Mouse (Mus musculus): ENCODE data around the gene Trim2.
A peak's percentile ranks its signal among the peaks of the same experiment; 100 is the strongest.

Trim2 gene

DNA sequence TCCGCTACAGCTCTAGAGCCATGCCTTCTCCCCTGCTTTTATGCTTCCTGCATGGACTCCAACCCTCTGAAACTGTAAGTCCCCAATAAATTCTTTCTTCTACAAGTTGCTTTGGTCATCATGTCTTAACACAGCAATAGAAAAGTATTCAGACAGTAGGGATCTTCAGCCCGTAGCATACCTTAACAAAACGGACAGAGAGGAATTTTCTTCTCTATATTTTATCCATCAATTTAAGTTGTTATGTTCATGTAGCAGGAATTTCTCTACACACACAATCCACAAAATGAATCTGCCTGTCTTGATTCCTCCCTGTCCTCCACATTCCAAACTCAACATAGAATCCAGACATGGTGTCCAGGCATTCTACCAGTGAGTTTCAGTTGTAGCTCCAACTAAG, at the start of gene Trim2:
TSS of gene Trim2 (minus strand) at position 101 of the 400 bp plus-strand sequence.
- no peak for DNase-seq (ENCODE audit: low read depth, low spot score)

DNA sequence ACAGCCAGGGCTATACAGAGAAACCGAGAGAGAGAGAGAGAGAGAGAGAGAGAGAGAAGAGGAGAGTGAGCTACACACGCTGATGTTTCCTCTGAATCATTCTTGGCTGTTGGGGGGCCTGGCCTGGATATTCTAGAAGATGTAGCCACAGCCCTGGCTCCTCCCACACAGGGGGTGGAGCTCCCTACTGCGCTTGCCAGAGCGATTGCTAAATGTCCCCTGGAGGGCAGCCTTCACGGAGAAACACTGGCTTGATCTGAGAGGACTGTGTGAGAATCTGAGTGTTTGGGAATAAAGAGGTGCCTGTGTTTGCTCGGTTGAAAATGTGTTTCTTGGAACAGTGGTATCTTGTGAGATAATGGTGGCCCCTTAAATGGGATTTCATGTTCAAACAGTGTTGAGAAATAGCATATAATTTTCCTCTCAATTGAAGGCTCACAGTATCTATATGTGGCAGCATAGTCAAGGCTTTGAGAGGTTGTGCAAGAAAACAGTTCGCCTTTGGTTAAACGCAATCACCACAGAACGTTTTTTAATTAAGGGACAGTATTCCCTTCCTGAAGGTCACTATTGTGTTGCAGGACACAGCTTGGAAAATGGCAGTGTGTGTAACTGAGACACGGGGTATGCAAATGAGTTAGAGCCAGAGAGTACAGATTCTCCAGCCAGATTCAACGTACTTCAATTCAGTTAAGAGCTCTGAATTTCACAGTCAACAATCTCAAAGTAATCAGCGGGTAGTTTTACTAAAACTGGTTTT, 49.4 kb upstream of the Trim2 start:
- DNase-seq (ENCODE audit: low read depth, low spot score) = peak; percentile 24

DNA sequence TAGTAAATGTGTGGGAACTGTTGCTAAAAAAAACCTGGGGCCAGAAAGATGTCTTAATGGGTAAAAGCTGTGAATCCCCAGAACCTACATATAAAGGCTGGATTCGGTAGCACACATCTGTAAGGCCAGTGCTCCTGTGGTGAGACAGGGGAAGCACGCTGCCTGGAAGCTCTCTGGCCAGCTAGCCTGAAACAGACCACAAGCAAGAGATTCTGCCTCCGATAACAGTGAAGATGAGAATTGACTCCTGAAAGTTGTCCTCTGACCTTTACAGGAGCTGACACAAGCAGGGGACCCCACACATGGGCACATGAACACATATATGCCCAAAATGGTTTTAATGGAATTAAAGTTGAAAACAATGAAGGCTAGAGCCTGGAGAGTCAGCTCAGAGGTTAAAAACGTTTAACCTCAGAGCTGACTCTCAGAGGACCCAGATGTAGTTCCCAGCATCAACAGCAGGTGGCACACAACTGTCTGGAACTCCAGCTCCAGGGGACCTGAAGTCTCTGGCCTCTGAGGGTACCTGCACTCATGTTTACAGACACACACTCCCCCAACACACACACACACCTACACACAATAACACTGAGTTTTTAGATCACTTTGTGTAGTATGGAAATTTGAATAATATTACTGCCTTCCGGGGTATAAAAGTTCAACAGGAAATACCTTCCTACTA, 45.8 kb upstream of the Trim2 start:
- DNase-seq (ENCODE audit: low read depth, low spot score) = peak; percentile 56

DNA sequence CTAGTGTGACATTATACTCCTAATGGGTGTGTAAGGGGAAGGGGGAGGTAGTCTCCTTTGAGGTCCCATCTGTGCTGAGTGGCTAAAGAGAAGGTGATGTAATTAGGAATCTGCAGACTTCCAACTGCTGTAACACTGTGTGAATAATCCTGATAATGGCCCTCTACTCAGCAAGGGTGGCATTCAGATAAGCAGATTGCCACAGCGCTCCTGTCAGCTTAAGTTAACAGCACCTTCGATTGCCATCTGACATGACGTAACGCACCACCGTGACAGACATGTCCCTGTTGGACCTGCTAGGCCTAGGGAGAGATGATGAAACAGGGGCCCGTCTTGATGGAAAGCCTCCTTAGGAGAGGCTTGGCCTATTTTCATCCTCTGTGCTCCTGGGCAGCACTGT, 43.6 kb upstream of the Trim2 start:
- DNase-seq (ENCODE audit: low read depth, low spot score) = peak; percentile 38

DNA sequence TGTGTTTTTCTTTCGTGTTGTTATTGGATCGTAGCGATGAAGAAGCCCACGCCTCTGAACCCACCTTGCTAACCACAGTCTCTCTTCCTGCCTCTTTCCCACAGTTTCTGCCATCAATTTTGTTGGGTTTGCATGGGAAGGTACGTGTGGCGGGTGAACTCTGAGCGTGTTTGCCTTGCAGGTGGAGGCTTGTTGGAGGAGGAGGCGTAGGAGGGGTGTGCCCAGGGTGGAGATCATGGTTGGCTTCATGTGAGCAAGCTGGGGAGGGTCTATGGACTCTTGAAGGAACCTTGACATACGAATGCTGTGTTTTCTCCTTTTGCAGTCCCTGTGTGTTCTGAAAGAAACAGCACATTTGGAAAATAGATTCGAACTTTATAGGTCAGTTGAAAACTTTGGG, 43.1 kb upstream of the Trim2 start:
- DNase-seq (ENCODE audit: low read depth, low spot score) = no peak

DNA sequence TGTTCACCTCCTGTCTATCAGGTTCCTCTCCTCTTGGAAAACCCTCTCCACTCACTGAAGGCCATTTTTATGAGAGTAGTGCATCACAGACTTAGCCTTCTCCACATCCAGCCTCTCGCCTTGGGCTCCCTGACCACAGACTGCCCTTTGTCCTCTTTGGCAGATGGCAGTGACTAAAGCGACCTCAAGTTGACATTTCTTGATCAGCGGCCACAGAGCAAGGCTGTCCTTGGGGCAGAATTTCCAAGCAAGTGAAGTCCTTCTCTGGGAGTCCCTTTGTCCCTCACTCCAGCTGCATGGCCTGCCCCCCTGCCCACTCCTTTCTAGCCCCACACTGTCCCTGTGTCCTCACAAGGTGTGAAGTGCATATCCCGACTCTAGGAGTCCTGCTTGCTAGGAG, 40.7 kb upstream of the Trim2 start:
- no peak for DNase-seq (ENCODE audit: low read depth, low spot score)

DNA sequence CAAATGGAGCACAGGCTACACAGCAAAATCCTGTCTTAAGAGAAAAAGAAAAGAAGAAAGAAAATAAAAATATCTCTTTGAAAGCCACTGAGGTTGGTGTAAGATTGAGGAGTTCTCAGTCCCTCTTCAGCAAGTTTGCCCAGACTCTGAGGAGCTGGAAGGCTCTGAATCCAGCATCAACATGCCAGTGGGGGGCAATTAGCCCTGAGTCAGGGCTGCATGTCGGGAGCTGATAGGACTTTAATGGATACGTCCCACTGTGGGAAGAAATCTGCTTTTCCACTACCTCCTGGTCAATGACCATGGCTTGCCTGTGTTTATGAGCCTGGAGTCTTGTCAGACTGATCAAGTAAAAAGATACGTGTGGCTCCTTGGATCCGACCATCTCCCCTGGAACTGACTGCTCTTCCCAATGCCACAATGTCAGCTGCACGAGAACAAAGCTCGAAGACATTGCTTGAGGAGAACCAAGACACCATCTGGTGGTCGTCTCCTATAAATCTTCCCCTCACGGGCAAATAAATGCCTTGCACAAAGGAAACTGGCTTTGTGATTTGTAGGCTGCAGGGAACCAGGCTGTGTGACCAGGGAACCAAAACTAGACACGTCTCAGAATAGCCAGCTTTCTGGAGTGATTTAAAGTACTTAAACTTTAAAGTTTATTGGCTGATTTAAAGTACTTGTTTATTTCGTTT, 39.9 kb upstream of the Trim2 start:
- DNase-seq (ENCODE audit: low read depth, low spot score) = no peak

DNA sequence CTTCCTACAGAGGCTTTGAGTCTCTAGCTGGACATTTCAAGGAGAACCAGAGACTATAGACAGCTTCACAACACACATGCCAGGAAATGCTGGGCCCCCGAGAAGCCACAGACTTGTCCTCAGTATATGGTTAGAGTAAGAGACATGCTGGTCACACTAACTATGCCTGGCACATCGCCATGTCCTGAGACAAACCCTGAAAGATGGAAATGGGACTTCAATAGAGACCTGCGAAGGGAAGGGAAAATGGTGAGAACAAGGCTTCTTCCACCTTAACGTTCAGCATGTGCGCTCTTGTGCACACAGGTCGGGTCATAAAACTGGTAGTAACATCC, 38.9 kb upstream of the Trim2 start:
- no peak for DNase-seq (ENCODE audit: low read depth, low spot score)

DNA sequence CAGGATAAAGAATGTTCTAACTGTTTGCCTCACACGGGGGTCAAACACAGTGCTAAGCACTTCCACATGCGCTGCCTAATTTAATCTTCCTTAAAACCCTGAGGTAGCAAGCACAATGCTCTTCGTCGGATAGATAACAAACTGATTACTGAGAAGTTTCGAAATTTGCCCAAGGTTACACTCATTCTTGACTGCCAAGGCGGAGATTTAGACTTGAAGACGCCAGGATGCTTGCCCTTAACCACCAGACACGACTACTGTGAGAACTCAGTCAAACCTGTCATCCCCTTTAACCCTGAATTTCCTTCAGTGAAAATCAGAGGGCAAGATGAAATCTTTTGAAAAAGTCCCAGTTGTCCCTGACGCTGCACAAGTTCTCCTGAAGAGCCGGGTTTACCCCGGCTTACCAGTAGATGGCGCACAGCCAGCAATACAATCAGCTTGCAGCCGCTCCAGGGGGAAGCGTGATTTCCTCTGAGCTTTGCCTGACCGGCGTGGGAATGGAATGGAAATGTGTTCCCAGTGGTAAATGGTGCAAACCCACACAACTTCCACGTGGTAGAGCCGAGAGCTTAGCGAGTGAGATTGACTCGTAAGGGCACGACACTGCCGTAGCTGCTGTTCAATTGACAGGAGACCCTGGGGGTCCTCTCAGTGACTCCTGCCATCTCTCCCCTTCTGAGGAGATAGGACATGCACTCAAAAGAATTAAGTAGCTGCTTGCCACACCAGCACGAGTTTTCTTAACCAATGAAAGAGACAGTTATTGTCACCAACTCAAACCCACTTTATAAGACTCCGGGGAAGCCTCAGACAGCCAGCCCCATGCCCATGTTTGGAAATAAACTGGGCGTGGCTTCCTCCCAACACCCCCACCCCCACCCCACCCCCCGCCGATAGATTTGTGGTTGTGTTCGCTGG, 38.3 kb upstream of the Trim2 start:
- peak; percentile 46 for DNase-seq (ENCODE audit: low read depth, low spot score)

DNA sequence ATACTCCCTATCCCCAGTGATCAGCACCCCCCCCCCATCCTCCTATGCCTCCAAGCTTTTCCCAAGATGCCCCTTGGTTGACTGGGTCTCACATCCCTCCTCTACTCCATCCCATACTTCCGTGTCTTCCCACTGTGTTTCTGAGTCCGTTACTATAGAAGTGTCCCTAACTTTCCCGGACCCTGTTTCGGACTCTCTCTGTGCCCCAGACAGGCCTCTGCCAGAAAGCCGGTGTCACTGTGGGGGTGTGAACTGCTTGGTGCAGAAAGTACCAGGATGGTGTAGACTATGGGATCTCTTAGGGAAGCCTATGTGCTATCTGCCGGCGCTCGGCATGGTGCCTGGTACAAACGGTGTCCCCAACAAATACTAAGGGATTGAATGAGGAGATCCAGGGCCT, 36.4 kb upstream of the Trim2 start:
- no peak for DNase-seq (ENCODE audit: low read depth, low spot score)

DNA sequence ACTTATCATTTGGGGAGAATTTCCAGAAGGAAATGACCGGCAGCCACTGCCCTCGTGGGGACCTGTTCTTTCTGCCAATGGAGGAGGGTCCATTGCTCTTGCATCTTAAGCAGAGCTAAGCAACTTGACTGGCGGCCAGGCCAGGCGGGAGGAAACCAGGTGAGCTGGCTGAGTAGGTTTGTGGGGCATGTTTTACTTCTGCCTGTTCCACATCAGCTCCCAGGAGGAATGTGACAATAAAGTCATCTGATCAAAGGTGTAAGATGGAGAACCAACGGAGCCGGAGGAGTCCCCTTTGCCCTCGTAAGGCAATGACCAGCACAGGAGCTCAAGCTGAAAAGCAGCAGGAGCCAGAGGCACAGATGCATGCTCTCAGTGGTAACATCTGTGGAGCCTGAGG, 35.1 kb upstream of the Trim2 start:
- no peak for DNase-seq (ENCODE audit: low read depth, low spot score)

DNA sequence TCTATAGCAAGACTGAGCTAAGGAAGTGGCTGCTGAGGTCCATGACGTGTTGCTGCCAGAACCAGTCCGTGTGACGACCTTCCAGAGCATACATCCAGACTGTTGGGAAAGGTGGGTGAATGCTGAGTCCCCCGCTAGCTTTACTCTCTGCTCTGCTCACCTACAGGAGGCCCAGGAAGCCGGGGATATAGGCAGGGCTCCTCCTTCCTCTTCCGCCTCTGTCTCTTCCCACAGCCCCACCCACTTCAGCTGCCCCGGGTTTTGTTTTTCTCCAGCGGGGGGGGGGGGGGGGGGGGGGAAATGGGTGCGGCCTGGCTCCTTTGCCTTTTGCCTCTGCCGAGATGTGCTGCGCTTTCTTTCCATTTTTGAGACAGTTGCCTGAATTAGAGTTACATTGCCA, 30.9 kb upstream of the Trim2 start:
- DNase-seq (ENCODE audit: low read depth, low spot score) = no peak

DNA sequence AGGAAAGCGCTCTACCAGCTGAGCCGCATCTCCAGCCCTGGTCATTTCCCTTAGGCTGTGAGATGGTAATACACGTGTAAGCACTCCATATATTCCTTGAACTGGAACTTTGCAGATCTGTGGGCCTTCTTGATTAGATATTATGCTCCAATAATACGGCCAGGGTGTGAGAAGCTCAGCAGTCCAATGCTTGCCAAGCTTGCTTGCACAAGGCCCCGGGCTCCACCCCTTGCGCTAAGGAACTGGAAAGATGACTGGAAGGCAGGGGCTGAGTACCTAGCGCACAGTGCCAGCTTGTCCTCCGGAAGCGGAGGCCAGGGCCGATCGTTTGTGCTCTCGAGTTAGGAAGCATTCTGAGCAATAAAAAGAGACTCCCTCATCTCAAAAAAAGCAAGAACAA, 29.7 kb upstream of the Trim2 start:
- no peak for DNase-seq (ENCODE audit: low read depth, low spot score)

DNA sequence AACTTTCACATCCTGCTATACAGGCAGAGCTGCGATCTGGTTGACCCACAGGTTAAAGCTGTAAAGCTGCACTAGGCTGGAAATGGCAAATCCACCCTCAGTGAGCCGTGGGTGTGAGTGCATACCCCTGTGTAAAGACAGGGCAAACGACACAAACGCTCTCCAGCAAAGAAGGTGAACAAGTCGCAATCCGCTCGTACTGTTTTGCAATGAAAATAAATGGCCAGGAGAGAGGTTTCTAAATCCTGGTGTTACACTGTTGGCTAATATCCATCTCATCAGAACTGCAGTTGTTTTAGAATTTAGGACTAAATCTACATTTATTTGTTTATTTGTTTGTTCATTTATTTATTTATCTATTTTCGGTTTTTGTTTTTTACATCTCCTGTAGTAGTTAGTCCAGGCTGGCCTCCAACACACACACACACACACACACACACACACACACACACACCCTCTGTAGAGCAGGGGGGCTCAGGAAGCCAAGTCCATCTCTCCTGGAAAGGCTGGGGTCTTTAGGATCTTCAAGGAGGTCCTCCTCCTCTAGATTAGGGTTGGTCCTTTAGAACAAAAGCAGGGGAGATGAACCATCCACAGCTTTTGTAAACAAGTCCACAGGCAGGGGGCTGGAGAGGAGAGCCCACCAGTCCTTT, 28.9 kb upstream of the Trim2 start:
- no peak for DNase-seq (ENCODE audit: low read depth, low spot score)

DNA sequence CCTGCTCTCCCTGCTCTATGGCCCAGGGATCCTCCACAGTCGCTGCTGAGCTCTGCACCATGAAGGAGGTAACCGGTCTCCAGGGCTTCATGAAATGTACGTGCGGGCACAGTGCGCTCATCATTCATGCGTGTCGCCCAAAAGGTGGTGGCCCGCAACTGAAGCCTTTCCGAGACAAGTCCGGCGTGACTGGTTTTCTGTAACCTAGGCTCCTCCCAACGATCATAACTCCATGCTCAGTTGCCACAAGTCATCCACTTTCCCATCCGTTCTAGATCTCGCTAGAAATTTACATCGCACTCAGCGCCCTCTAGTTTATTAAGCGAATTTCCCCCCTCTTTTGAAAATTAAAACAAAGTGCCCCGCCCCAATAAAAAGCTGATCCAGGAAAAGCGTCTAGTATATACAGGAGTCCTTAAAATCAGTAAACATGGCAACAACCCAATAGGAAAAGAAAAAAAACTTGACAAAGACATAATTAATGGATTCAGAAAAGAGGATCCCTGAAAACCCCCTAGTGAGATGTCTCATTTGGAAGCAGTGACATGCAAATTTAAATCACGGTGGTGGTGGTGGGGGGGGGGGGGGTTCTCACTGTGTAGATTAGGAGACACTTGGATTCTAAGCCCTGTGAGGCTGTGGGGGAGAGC, 28.2 kb upstream of the Trim2 start:
- DNase-seq (ENCODE audit: low read depth, low spot score) = no peak

DNA sequence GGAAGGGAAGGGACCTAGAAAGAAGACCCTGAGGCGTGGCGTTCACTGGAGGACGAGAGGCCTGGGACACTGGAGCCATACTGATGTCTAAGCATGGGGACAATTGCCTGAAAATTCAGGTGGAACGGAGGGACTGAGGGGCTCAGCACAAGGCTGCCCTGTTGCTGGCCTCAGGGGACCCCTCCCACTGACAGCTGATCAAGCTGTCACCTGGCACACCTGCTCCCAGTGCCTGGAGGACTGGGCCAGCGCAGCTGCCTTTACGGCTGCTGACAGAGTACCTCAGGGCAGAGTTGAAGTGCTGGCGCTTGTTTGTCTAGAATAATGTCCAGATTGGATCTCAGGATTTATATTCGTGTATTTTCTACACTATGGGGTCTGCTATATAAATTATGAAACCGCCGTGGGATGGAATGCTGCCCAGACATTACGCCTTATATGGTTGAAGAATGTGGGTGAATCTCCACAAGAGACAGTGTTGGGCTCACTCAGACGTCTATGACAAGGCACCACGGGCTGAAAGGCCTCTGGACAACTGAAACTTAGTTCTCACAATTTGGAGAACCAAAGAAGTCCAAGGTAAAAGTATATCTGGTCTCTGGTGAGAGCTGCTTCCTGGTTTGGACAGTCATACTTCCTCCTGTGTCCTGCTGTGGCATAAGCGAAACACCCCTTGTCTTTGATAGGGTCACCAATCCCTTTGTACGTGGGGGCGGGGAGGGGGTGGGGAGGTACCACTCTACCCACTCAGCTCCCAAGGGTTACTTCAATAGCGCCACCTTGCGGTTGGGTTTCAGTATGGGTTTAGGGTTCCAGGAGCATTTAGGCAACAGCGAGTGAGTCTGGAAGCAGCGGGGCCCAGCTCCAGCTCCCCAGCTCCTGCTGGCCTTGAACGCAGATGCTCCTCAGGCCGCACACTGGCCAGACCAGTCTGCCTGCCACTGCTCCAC, 27.0 kb upstream of the Trim2 start:
- peak; percentile 15 for DNase-seq (ENCODE audit: low read depth, low spot score)

DNA sequence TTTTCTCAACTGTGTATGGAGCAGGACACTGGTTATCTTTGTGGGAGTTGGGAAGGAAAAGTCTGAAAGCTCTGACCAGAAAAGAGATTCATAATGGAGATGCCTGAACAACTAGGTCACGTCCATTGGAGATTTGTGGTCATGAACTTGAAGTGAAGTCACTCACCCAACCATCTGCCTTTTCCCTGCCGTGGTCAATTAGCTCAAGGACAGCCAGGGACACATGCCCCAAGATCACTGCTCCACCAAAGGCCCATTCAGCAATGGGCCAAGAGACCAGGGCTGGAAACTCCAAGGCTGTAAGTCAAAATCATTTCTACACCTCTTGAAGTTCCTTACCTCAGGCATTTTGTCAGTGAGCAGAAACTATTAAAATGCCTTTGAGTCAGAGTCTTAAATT, 23.5 kb upstream of the Trim2 start:
- no peak for DNase-seq (ENCODE audit: low read depth, low spot score)

DNA sequence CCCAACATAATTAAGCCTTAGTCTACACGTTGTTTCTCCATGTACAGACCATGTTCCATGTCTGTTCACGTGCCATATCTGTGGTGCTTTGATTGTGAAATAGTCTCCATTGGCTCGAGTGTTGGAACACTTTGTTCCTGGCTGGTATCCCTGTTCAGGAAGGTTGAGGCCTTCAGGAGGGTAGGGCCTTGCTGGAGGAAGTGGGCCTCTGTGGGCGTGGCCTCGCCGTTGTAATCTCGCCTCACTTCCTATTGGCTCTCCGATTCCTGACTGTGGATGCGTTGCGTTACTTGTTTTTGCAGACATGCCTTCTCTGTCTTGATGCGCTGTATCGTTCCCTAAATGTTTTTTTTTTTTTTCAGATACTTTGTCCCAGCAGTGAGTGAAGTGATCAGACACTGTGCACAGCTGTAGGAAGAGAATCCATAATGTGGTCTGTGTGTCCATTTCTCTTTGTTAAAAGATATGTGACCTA, 18.3 kb upstream of the Trim2 start:
- peak; percentile 6 for DNase-seq (ENCODE audit: low read depth, low spot score)

DNA sequence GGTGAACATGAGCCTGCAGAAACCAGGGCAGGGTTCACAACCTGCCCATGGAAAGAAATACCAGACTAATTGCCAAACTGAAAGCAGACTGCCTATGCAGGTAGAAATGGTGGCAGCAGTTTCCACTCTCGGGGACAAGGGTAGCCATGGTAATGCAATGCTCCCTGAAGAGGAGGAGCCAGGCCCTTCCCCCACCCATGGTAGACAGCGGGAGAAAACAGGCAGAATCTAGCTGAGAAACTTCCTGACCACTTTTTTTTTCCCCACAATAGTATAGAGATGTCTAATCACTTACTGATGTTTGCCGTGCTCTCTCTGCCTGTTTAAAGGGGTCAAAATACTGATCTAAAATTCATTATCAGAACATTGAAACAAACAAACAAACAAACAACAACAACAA, 17.8 kb upstream of the Trim2 start:
- no peak for DNase-seq (ENCODE audit: low read depth, low spot score)

DNA sequence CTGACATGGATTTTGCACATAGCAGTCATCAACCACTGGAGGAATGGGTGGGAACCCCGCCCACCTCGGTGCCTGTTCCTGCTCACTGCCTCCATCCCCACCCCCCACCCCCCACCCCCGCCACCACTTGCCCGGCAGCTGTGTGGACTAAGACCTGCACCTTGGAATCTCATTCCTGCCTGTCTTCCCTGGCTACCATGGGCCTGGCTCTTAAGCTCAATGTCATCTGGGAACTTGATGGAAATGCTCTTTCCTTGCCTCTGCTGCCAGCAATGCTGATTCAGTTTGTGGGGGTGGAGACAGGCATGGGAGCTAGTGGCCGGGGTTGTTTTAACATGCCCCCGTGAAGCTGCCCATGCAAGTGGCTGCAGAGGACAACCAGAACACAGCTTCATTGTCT, 17.3 kb upstream of the Trim2 start:
- DNase-seq (ENCODE audit: low read depth, low spot score) = no peak
